Mouse (Mus musculus): ENCODE data around the gene Tln1. TPM values are rescaled to one million over a fixed set of nuclear protein-coding genes. Genes with fewer than 3 reads are reported as not detected.

The Tln1 gene
- polyA plus RNA-seq, 1 experiment: 44.9 TPM

DNA sequence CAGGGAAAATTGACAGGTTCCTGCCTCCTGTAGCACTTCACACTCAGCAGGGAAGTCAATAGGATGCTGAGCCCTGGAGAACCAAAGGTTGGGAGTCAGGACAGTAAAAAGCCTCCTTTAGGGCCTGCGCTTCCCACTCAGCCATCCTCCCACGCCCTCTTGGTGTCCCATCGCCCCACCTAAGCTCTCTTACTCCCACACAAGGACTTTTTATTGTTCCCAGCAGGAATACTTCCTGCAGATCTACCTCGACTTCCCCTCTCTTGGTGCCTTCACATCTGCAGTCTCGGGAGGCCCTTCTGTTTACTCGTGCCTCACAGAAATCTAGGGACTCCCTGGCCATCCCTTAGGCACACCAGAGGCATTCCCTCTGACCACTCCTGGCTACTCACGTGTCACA lies 20.9 kb upstream of the Tln1 start:
- Histone ChIP-seq H3K27ac (ENCODE audit: control insufficient read depth, insufficient read depth, low read depth, low read length) (no peak overlapping the region), H3K4me1 (ENCODE audit: control insufficient read depth, insufficient read depth, low read length) (peaks cover 7% of the 10 kb centered on the region), H3K4me3 (ENCODE audit: control insufficient read depth, low read depth, low read length) (no peak overlapping the region), H3K27me3 (ENCODE audit: control insufficient read depth, insufficient read depth, low read length) (no peaks in the 10 kb centered on the region), H3K36me3 (ENCODE audit: control insufficient read depth, insufficient read depth, low read length) (no peaks in the 10 kb centered on the region; the same call in 1 of the 2 replicates)
- TF ChIP-seq POLR2A (IDR thresholded peaks at IDR 0.05; ENCODE audit: control insufficient read depth, low read depth, low read length) (no peak), CTCF (IDR thresholded peaks at IDR 0.05; ENCODE audit: control insufficient read depth, insufficient read depth, insufficient replicate concordance, low read depth, low read length) (no peak)

- Histone ChIP-seq H3K4me3 (ENCODE audit: control insufficient read depth, low read depth, low read length) (no peak overlapping the region), H3K4me1 (ENCODE audit: control insufficient read depth, insufficient read depth, low read length) (peaks cover 14% of the 10 kb centered on the region), H3K27ac (ENCODE audit: control insufficient read depth, insufficient read depth, low read depth, low read length) (no peak overlapping the region), H3K36me3 (ENCODE audit: control insufficient read depth, insufficient read depth, low read length) (no peaks in the 10 kb centered on the region; the same call in 1 of the 2 replicates), H3K27me3 (ENCODE audit: control insufficient read depth, insufficient read depth, low read length) (no peaks in the 10 kb centered on the region)
- TF ChIP-seq CTCF (IDR thresholded peaks at IDR 0.05; ENCODE audit: control insufficient read depth, insufficient read depth, insufficient replicate concordance, low read depth, low read length): no peak
Measured at GRCm38 (mm10) chr4:43582241-43582640, 19.8 kb upstream of the Tln1 start.

- Histone ChIP-seq H3K4me3 (ENCODE audit: control insufficient read depth, low read depth, low read length) (no peak overlapping the region), H3K27me3 (ENCODE audit: control insufficient read depth, insufficient read depth, low read length) (no peaks in the 10 kb centered on the region), H3K36me3 (ENCODE audit: control insufficient read depth, insufficient read depth, low read length) (no peaks in the 10 kb centered on the region; the same call in 1 of the 2 replicates), H3K4me1 (ENCODE audit: control insufficient read depth, insufficient read depth, low read length) (peaks cover 17% of the 10 kb centered on the region), H3K27ac (ENCODE audit: control insufficient read depth, insufficient read depth, low read depth, low read length) (no peak overlapping the region)
- TF ChIP-seq CTCF (IDR thresholded peaks at IDR 0.05; ENCODE audit: control insufficient read depth, insufficient read depth, insufficient replicate concordance, low read depth, low read length): no peak
- TF ChIP-seq POLR2A (IDR thresholded peaks at IDR 0.05; ENCODE audit: control insufficient read depth, low read depth, low read length): no peak
Measured at GRCm38 (mm10) chr4:43581381-43581780, 18.9 kb upstream of the Tln1 start.

GRCm38 (mm10) chr4:43580721-43581120 lies 18.2 kb upstream of the Tln1 start:
- no peaks in the 10 kb centered on the region for H3K27me3 ChIP-seq (ENCODE audit: control insufficient read depth, insufficient read depth, low read length)
- TF ChIP-seq CTCF (IDR thresholded peaks at IDR 0.05; ENCODE audit: control insufficient read depth, insufficient read depth, insufficient replicate concordance, low read depth, low read length): no peak
- no peak for TF ChIP-seq POLR2A (IDR thresholded peaks at IDR 0.05; ENCODE audit: control insufficient read depth, low read depth, low read length)
- H3K36me3 ChIP-seq (ENCODE audit: control insufficient read depth, insufficient read depth, low read length): no peaks in the 10 kb centered on the region; the same call in 1 of the 2 replicates
- no peak overlapping the region for H3K4me3 ChIP-seq (ENCODE audit: control insufficient read depth, low read depth, low read length)
- H3K27ac ChIP-seq (ENCODE audit: control insufficient read depth, insufficient read depth, low read depth, low read length): no peak overlapping the region
- H3K4me1 ChIP-seq (ENCODE audit: control insufficient read depth, insufficient read depth, low read length): peaks cover 17% of the 10 kb centered on the region

- Histone ChIP-seq H3K27me3 (ENCODE audit: control insufficient read depth, insufficient read depth, low read length) (no peaks in the 10 kb centered on the region), H3K4me3 (ENCODE audit: control insufficient read depth, low read depth, low read length) (peak overlapping the region; percentile 99), H3K36me3 (ENCODE audit: control insufficient read depth, insufficient read depth, low read length) (no peaks in the 10 kb centered on the region; the same call in 1 of the 2 replicates), H3K27ac (ENCODE audit: control insufficient read depth, insufficient read depth, low read depth, low read length) (no peak overlapping the region), H3K4me1 (ENCODE audit: control insufficient read depth, insufficient read depth, low read length) (peaks cover 17% of the 10 kb centered on the region)
- TF ChIP-seq CTCF (IDR thresholded peaks at IDR 0.05; ENCODE audit: control insufficient read depth, insufficient read depth, insufficient replicate concordance, low read depth, low read length): no peak
- no peak for TF ChIP-seq POLR2A (IDR thresholded peaks at IDR 0.05; ENCODE audit: control insufficient read depth, low read depth, low read length)
Measured at GRCm38 (mm10) chr4:43579731-43580130, 17.2 kb upstream of the Tln1 start.

- H3K27ac ChIP-seq (ENCODE audit: control insufficient read depth, insufficient read depth, low read depth, low read length): peak overlapping the region; percentile 86
Measured at GRCm38 (mm10) chr4:43579256-43579655, 16.8 kb upstream of the Tln1 start.

GRCm38 (mm10) chr4:43578376-43579204 lies 16.1 kb upstream of the Tln1 start, which contains the start of the genes Rgp1 and Gba2:
TSS of gene Rgp1 (plus strand) at chr4:43578715.
TSS of gene Gba2 (minus strand) at chr4:43578873.
- Histone ChIP-seq H3K27ac (ENCODE audit: control insufficient read depth, insufficient read depth, low read depth, low read length) (peak within 1 kb of the TSS; percentile 86), H3K36me3 (ENCODE audit: control insufficient read depth, insufficient read depth, low read length) (peaks cover under 1% of the 10 kb centered on the region; the same call in 1 of the 2 replicates), H3K27me3 (ENCODE audit: control insufficient read depth, insufficient read depth, low read length) (no peaks in the 10 kb centered on the region), H3K4me3 (ENCODE audit: control insufficient read depth, low read depth, low read length) (peak within 1 kb of the TSS; percentile 99), H3K4me1 (ENCODE audit: control insufficient read depth, insufficient read depth, low read length) (peaks cover 17% of the 10 kb centered on the region)
- TF ChIP-seq CTCF (IDR thresholded peaks at IDR 0.05; ENCODE audit: control insufficient read depth, insufficient read depth, insufficient replicate concordance, low read depth, low read length): no peak
- TF ChIP-seq POLR2A (IDR thresholded peaks at IDR 0.05; ENCODE audit: control insufficient read depth, low read depth, low read length): peak; percentile 60

More at GRCm38 (mm10) chr4:43579256-43579655, 16.8 kb upstream of the Tln1 start:
- Histone ChIP-seq H3K27me3 (ENCODE audit: control insufficient read depth, insufficient read depth, low read length) (no peaks in the 10 kb centered on the region), H3K4me3 (ENCODE audit: control insufficient read depth, low read depth, low read length) (peak overlapping the region; percentile 99), H3K4me1 (ENCODE audit: control insufficient read depth, insufficient read depth, low read length) (peaks cover 17% of the 10 kb centered on the region), H3K36me3 (ENCODE audit: control insufficient read depth, insufficient read depth, low read length) (no peaks in the 10 kb centered on the region; the same call in 1 of the 2 replicates)
- TF ChIP-seq CTCF (IDR thresholded peaks at IDR 0.05; ENCODE audit: control insufficient read depth, insufficient read depth, insufficient replicate concordance, low read depth, low read length) (no peak), POLR2A (IDR thresholded peaks at IDR 0.05; ENCODE audit: control insufficient read depth, low read depth, low read length) (no peak)
